Mouse (Mus musculus): Measurements from ENCODE around the gene Actn1.

Actn1 gene

GRCm38 (mm10) chr12:80259216-80260055, 735 bp downstream of the Actn1 start:
- DNase-seq (ENCODE audit: low read depth in 2 of 2, low spot score in 2 of 2): peak; percentile 56 to 62

- no peak for DNase-seq (ENCODE audit: low read depth in 2 of 2, low spot score in 2 of 2)
Observed at GRCm38 (mm10) chr12:80258520-80259215, 1.5 kb downstream of the Actn1 start.

- no peak for DNase-seq (ENCODE audit: low read depth in 2 of 2, low spot score in 2 of 2)
Observed at GRCm38 (mm10) chr12:80251978-80252377, 8.2 kb downstream of the Actn1 start.

- DNase-seq (ENCODE audit: low read depth in 2 of 2, low spot score in 2 of 2): no peak
Observed at GRCm38 (mm10) chr12:80251554-80251953, 8.6 kb downstream of the Actn1 start.

GRCm38 (mm10) chr12:80249539-80249938, 10.6 kb downstream of the Actn1 start:
- DNase-seq (ENCODE audit: low read depth in 2 of 2, low spot score in 2 of 2): no peak

- DNase-seq (ENCODE audit: low read depth in 2 of 2, low spot score in 2 of 2): no peak
Observed at GRCm38 (mm10) chr12:80247067-80247466, 13.1 kb downstream of the Actn1 start.

- no peak for DNase-seq (ENCODE audit: low read depth in 2 of 2, low spot score in 2 of 2)
Observed at GRCm38 (mm10) chr12:80246505-80246904, 13.7 kb downstream of the Actn1 start.

- DNase-seq (ENCODE audit: low read depth in 2 of 2, low spot score in 2 of 2): no peak
Observed at GRCm38 (mm10) chr12:80244755-80245154, 15.4 kb downstream of the Actn1 start.

GRCm38 (mm10) chr12:80244127-80244526, 16.0 kb downstream of the Actn1 start:
- no peak for DNase-seq (ENCODE audit: low read depth in 2 of 2, low spot score in 2 of 2)

GRCm38 (mm10) chr12:80243335-80243734, 16.8 kb downstream of the Actn1 start:
- DNase-seq (ENCODE audit: low read depth in 2 of 2, low spot score in 2 of 2): no peak

GRCm38 (mm10) chr12:80239445-80239844, 20.7 kb downstream of the Actn1 start:
- no peak for DNase-seq (ENCODE audit: low read depth in 2 of 2, low spot score in 2 of 2)

GRCm38 (mm10) chr12:80238523-80238922, 21.6 kb downstream of the Actn1 start:
- DNase-seq (ENCODE audit: low read depth in 2 of 2, low spot score in 2 of 2): no peak

- no peak for DNase-seq (ENCODE audit: low read depth in 2 of 2, low spot score in 2 of 2)
Observed at GRCm38 (mm10) chr12:80235295-80235694, 24.9 kb downstream of the Actn1 start.

- DNase-seq (ENCODE audit: low read depth in 2 of 2, low spot score in 2 of 2): no peak
Observed at GRCm38 (mm10) chr12:80234226-80234625, 25.9 kb downstream of the Actn1 start.

GRCm38 (mm10) chr12:80232840-80233218, 27.3 kb downstream of the Actn1 start:
- no peak for DNase-seq (ENCODE audit: low read depth in 2 of 2, low spot score in 2 of 2)

GRCm38 (mm10) chr12:80232076-80232839, 27.9 kb downstream of the Actn1 start:
- DNase-seq (ENCODE audit: low read depth in 2 of 2, low spot score in 2 of 2): no peak

- DNase-seq (ENCODE audit: low read depth in 2 of 2, low spot score in 2 of 2): no peak
Observed at GRCm38 (mm10) chr12:80231317-80231716, 28.9 kb downstream of the Actn1 start.

GRCm38 (mm10) chr12:80230854-80231253, 29.3 kb downstream of the Actn1 start:
- no peak for DNase-seq (ENCODE audit: low read depth in 2 of 2, low spot score in 2 of 2)

- DNase-seq (ENCODE audit: low read depth in 2 of 2, low spot score in 2 of 2): no peak
Observed at GRCm38 (mm10) chr12:80230111-80230700, 30.0 kb downstream of the Actn1 start.

GRCm38 (mm10) chr12:80229010-80229800, 31.0 kb downstream of the Actn1 start:
- DNase-seq (ENCODE audit: low read depth in 2 of 2, low spot score in 2 of 2): no peak

All from CD8-positive naive resting alpha-beta T cell, adult 2 months (primary cell).